Comparison of ENCODE assay signal across 17 mouse cellular contexts in the genomic region with DNA sequence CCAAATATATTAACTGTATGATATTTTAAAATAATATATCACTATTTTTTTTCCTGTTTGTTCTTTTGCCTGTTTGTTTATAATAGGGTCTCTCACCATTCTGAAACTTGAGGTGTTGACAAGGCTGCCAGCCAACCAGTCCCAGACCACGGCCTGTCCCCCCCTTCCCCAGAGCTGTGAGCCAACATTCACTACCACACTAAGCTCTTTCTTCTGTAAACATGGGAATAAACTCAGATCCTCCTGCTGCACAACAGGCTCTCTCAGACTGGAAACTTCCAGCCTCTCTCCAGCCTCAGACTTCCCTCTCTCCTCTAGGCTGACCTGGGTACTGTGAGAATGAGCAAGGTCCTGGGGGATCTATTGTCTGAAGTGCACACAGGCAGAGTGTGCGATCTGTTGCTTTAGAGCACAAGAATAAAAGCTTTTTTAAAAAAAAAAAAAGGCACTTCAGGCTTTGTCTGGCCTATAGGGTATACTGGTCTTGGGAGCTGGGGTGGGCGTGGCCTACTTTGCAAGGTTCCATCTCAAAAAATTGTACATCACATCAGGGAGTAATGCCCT.
A peak's percentile ranks its signal among the peaks of the same experiment; 100 is the strongest.
DNase-seq lines count a peak whose midpoint lies in the region; ATAC-seq and TF ChIP-seq lines count a peak whose summit lies in the region.
"Had no signal": no experiment of that assay in that cellular context is flagged by ENCODE, and none has a peak within 500 bp of the region (broad histone marks: within the 10 kb centered on the region; RNA-seq: fewer than 3 reads in every experiment).

No protein-coding gene starts in this region.

- H3K36me3 ChIP-seq in lung, embryonic 15.5 days: no peaks in the 10 kb centered on the region
- H3K36me3 ChIP-seq in forebrain, embryonic 12.5 days (replicated peaks): no peaks in the 10 kb centered on the region
- H3K36me3 ChIP-seq in hindbrain, postnatal 0 days (ENCODE audit: insufficient read depth, low read length): no peaks in the 10 kb centered on the region
- H3K36me3 ChIP-seq in neural tube, embryonic 15.5 days: no peaks in the 10 kb centered on the region
- H3K36me3 ChIP-seq: embryonic facial prominence, embryonic 15.5 days; heart, embryonic 15.5 days; stomach, embryonic 15.5 days had no signal

- no peak overlapping the region for H3K4me2 ChIP-seq in lung, embryonic 15.5 days
- no peak overlapping the region for H3K4me2 ChIP-seq in forebrain, embryonic 12.5 days
- H3K4me2 ChIP-seq in hindbrain, postnatal 0 days (ENCODE audit: low read depth, low read length): no peak overlapping the region
- no peak overlapping the region for H3K4me2 ChIP-seq in neural tube, embryonic 15.5 days
- H3K4me2 ChIP-seq: embryonic facial prominence, embryonic 15.5 days; stomach, embryonic 15.5 days had no signal

- H3K27ac ChIP-seq in lung, embryonic 15.5 days: 0 out of 2 replicates have a peak overlapping the region, but pooled peaks have one; percentile 16
- H3K27ac ChIP-seq in forebrain, embryonic 12.5 days: peak overlapping the region; percentile 56; the same call in 1 of the 2 replicates
- H3K27ac ChIP-seq in hindbrain, postnatal 0 days: peak overlapping the region; percentile 56
- H3K27ac ChIP-seq in neural tube, embryonic 15.5 days (replicated peaks): no peak overlapping the region
- no peak overlapping the region for H3K27ac ChIP-seq in cerebellum, adult 2 months (ENCODE audit: insufficient read depth, low read length)
- H3K27ac ChIP-seq: embryonic facial prominence, embryonic 15.5 days; heart, embryonic 15.5 days; liver, embryonic 14.5 days; macrophage; stomach, embryonic 15.5 days had no signal

- no peak for DNase-seq in lung, adult 18-20 months
- DNase-seq in hindbrain, postnatal 0 days (ENCODE audit: low spot score): peak; percentile 21
- DNase-seq in cerebellum, adult 18-20 months: no peak
- no peak for DNase-seq in cerebellum, adult 2 months
- DNase-seq in layer of hippocampus, postnatal 36 days: no peak
- DNase-seq: adrenal gland, adult 8-10 months; kidney, adult 9 months; kidney, postnatal 4 days; spleen, adult 18-20 months had no signal

- no peaks in the 10 kb centered on the region for H3K9me3 ChIP-seq in lung, embryonic 15.5 days
- no peaks in the 10 kb centered on the region for H3K9me3 ChIP-seq in forebrain, embryonic 12.5 days
- no peaks in the 10 kb centered on the region for H3K9me3 ChIP-seq in hindbrain, postnatal 0 days (ENCODE audit: low read length)
- H3K9me3 ChIP-seq in neural tube, embryonic 15.5 days (replicated peaks): no peaks in the 10 kb centered on the region
- H3K9me3 ChIP-seq: embryonic facial prominence, embryonic 15.5 days; heart, embryonic 15.5 days; stomach, embryonic 15.5 days had no signal

- no peaks in the 10 kb centered on the region for H3K27me3 ChIP-seq in lung, embryonic 15.5 days
- H3K27me3 ChIP-seq in forebrain, embryonic 12.5 days: no peaks in the 10 kb centered on the region
- H3K27me3 ChIP-seq in hindbrain, postnatal 0 days (ENCODE audit: insufficient read depth, low read length): no peaks in the 10 kb centered on the region
- H3K27me3 ChIP-seq in neural tube, embryonic 15.5 days (replicated peaks): no peaks in the 10 kb centered on the region
- H3K27me3 ChIP-seq in cerebellum, adult 2 months (ENCODE audit: control insufficient read depth, insufficient read depth, low read length): no peaks in the 10 kb centered on the region
- H3K27me3 ChIP-seq: embryonic facial prominence, embryonic 15.5 days; heart, embryonic 15.5 days; stomach, embryonic 15.5 days had no signal

- H3K4me3 ChIP-seq in lung, embryonic 15.5 days: no peak overlapping the region
- H3K4me3 ChIP-seq in forebrain, embryonic 12.5 days (replicated peaks): no peak overlapping the region
- H3K4me3 ChIP-seq in hindbrain, postnatal 0 days (ENCODE audit: low read length): no peak overlapping the region
- no peak overlapping the region for H3K4me3 ChIP-seq in neural tube, embryonic 15.5 days (replicated peaks)
- H3K4me3 ChIP-seq in cerebellum, adult 2 months (replicated peaks; ENCODE audit: insufficient read depth, low read depth, low read length): no peak overlapping the region
- H3K4me3 ChIP-seq: embryonic facial prominence, embryonic 15.5 days; heart, embryonic 15.5 days; stomach, embryonic 15.5 days had no signal

- no peak overlapping the region for H3K9ac ChIP-seq in lung, embryonic 15.5 days
- no peak overlapping the region for H3K9ac ChIP-seq in forebrain, embryonic 12.5 days
- H3K9ac ChIP-seq in hindbrain, postnatal 0 days (replicated peaks; ENCODE audit: low read length): no peak overlapping the region
- H3K9ac ChIP-seq in neural tube, embryonic 15.5 days (replicated peaks): no peak overlapping the region
- H3K9ac ChIP-seq: embryonic facial prominence, embryonic 15.5 days; heart, embryonic 15.5 days; liver, embryonic 14.5 days; stomach, embryonic 15.5 days had no signal

- ATAC-seq in lung, embryonic 15.5 days (ENCODE audit: borderline replicate concordance, extremely low read depth, low FRiP score, low TSS enrichment): no peak; the same call in 1 of the 2 replicates
- 0 out of 2 replicates have a peak, but pooled peaks have one; percentile 14 for ATAC-seq in forebrain, embryonic 12.5 days (ENCODE audit: low FRiP score)
- ATAC-seq in hindbrain, postnatal 0 days: no peak
- 0 out of 2 replicates have a peak, but pooled peaks have one; percentile 31 for ATAC-seq in neural tube, embryonic 15.5 days (ENCODE audit: low FRiP score)

- TF ChIP-seq CTCF in hindbrain, postnatal 0 days (IDR thresholded peaks at IDR 0.05; ENCODE audit: low read depth): no peak
- TF ChIP-seq CTCF in cerebellum, adult 2 months (IDR thresholded peaks at IDR 0.05; ENCODE audit: borderline replicate concordance, insufficient read depth, low read depth, low read length): no peak

- TF ChIP-seq POLR2A in cerebellum, adult 2 months (IDR thresholded peaks at IDR 0.05; ENCODE audit: borderline replicate concordance, insufficient read depth, low read length): no peak

- WGBS in lung, embryonic 15.5 days: 62% methylated on average over 3 of the region's 3 CpGs
- 24% methylated on average over 3 of the region's 3 CpGs for WGBS in forebrain, embryonic 12.5 days
- WGBS in hindbrain, postnatal 0 days: 44% methylated on average over 3 of the region's 3 CpGs
- 47% methylated on average over 3 of the region's 3 CpGs for WGBS in neural tube, embryonic 15.5 days
- WGBS in cerebellum, adult 2 months: 89% methylated on average over 3 of the region's 3 CpGs

- peaks cover 36% of the 10 kb centered on the region for H3K4me1 ChIP-seq in lung, embryonic 15.5 days
- H3K4me1 ChIP-seq in forebrain, embryonic 12.5 days: peaks cover 40% of the 10 kb centered on the region
- peaks cover 3% of the 10 kb centered on the region; the same call in 1 of the 2 replicates for H3K4me1 ChIP-seq in hindbrain, postnatal 0 days (ENCODE audit: insufficient read depth, low read length)
- H3K4me1 ChIP-seq in neural tube, embryonic 15.5 days: peaks cover 25% of the 10 kb centered on the region
- peaks cover 6% of the 10 kb centered on the region for H3K4me1 ChIP-seq in cerebellum, adult 2 months (ENCODE audit: control insufficient read depth, insufficient read depth, low read length)
- H3K4me1 ChIP-seq: embryonic facial prominence, embryonic 15.5 days; stomach, embryonic 15.5 days had no signal

Comparison
In these comparisons a context has a peak if more than half of its experiments do, and no peak if none do; other contexts are left out.
1. ATAC-seq: peak in forebrain, embryonic 12.5 days (single experiment) and neural tube, embryonic 15.5 days (single experiment); none in lung, embryonic 15.5 days (single experiment) and hindbrain, postnatal 0 days (single experiment).
2. H3K27ac ChIP-seq: peak in lung, embryonic 15.5 days (single experiment), forebrain, embryonic 12.5 days (single experiment) and hindbrain, postnatal 0 days (single experiment); none in neural tube, embryonic 15.5 days (single experiment) and cerebellum, adult 2 months (single experiment).